Mouse (Mus musculus) liver, postnatal 0 days (tissue): Measurements from ENCODE around the gene Tctn1. TPM values are rescaled to one million over a fixed set of nuclear protein-coding genes. Genes with fewer than 3 reads are reported as not detected.

Source experiments
- ATAC-seq: fragments of 200-750 bp; cut with Nextera tagmentation; 2 replicates; pipeline ENCODE4 v1.8.0; 2017; ENCODE audit warnings: mild to moderate bottlenecking, moderate library complexity
- DNase-seq: peaks from one replicate; pipeline ENCODE4 v3.0.0-alpha.2; 2016
- H3K27ac ChIP-seq: fragments of 300-500 bp; sonication (generic); 2 replicates; pipeline ENCODE4 v1.5.1; 2014; ENCODE audit warnings: antibody characterized with exemption, moderate library complexity, mild to moderate bottlenecking, low read depth
- H3K27me3 ChIP-seq: fragments of 300-500 bp; sonication (generic); 2 replicates; pipeline ENCODE4 v1.6.1; 2014; ENCODE audit warnings: low read length, control low read depth, mixed read lengths; ENCODE audit not compliant: insufficient read depth
- H3K36me3 ChIP-seq: fragments of 300-500 bp; sonication (generic); replicated peaks from 2 replicates; pipeline ENCODE4 v1.6.1; 2014; ENCODE audit warnings: mild to moderate bottlenecking, control low read depth, low read length, moderate library complexity, mixed read lengths; ENCODE audit not compliant: insufficient read depth
- H3K4me1 ChIP-seq: fragments of 300-500 bp; sonication (generic); 2 replicates; pipeline ENCODE4 v1.6.1; 2014; ENCODE audit warnings: antibody characterized with exemption, mild to moderate bottlenecking, control low read depth; ENCODE audit not compliant: insufficient read depth
- H3K4me2 ChIP-seq: fragments of 300-500 bp; sonication (generic); 2 replicates; pipeline ENCODE4 v1.6.1; 2014; ENCODE audit warnings: low read depth, mild to moderate bottlenecking, low read length, moderate library complexity, mixed read lengths
- H3K4me3 ChIP-seq: fragments of 300-500 bp; sonication (generic); 2 replicates; pipeline ENCODE4 v1.5.1; 2014; ENCODE audit warnings: low read depth, low read length
- H3K9ac ChIP-seq: fragments of 300-500 bp; sonication (generic); replicated peaks from 2 replicates; pipeline ENCODE4 v1.6.1; 2014; ENCODE audit warnings: mild to moderate bottlenecking, moderate library complexity
- H3K9me3 ChIP-seq: fragments of 300-500 bp; sonication (generic); 2 replicates; pipeline ENCODE4 v1.6.1; 2016; ENCODE audit warnings: mild to moderate bottlenecking, control low read depth, low read length, mixed read lengths
- CTCF ChIP-seq: sonication (generic); IDR thresholded peaks from 2 replicates; pipeline ENCODE4 v1.5.1; 2016; ENCODE audit warnings: antibody characterized with exemption, low read depth
- EP300 ChIP-seq: IDR thresholded peaks from 2 replicates; pipeline ENCODE4 v1.6.1; 2016; ENCODE audit warnings: antibody characterized with exemption, low read depth, mild to moderate bottlenecking
- WGBS: fragments of 180-500 bp; shearing (Covaris S2); extraction: QIAGEN DNeasy Blood & Tissue Kit; methylation state at CpG from one replicate; pipeline ENCODE4 v1.1.7; 2014; ENCODE audit not compliant: insufficient replicate concordance; 5-methylcytosine and 5-hydroxymethylcytosine counted together
- polyA plus RNA-seq: library from polyadenylated mRNA; unstranded; fragments of >200 nt; fragmentation: Nextera tagmentation; extraction: Ambion mirVana; gene quantifications from 2 replicates; pipeline ENCODE4 v1.2.1, GENCODE M21; 2015

The Tctn1 gene
- polyA plus RNA-seq, 1 experiment from 2014 or later = 1.2 TPM

DNA sequence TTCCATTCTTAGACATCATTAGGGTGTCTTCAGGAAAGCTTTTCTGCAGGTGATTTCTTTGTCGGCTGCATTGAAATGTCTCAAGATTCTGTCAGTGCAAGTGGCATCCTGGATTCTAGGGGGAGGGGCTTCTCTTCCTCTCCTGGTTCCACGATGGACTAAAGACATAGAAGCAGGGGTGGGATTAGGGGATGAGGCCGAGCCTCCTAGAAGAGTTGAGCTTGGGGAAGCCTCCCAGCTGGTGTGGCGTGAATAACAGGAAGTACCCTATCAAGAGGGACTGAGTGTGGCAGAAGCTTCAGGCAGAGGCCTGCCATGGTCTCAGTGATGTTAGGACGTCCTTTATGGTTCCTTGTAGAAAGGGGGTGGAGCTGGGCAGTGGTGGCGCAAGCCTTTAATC is 32.8 kb downstream of the Tctn1 start:
- Histone ChIP-seq H3K9ac (no peak overlapping the region), H3K4me3 (no peak overlapping the region), H3K27ac (no peak overlapping the region), H3K36me3 (peaks cover 4% of the 10 kb centered on the region; the same call in 1 of the 2 replicates), H3K9me3 (peaks cover 2% of the 10 kb centered on the region; the same call in 1 of the 2 replicates), H3K4me1 (peaks cover 14% of the 10 kb centered on the region), H3K4me2 (no peak overlapping the region), H3K27me3 (no peaks in the 10 kb centered on the region)
- DNase-seq (no peak), ATAC-seq (no peak)
- WGBS = 34% methylated on average over 6 of the region's 6 CpGs
- TF ChIP-seq EP300 (no peak), CTCF (no peak)

DNA sequence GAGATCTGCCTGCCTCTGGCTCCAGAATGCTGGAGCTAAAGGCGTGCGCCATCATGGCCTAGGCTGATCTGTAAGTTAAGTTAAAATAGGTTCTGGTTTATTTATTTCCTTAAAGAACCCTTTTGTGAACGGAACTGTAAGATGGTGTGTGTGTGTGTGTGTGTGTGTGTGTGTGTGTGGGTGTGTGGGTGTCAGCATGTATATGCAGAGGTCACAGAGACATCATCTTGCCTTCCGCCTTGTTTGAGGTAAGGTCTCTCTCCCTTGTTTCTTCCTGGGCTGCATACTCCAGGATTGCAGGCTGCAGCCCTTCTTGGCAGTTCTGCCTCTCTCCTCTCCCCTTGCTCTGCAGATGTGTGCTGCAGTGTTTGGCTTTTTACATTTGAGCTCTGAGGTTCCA is 33.4 kb downstream of the Tctn1 start:
- WGBS = 74% methylated on average over 4 of the region's 4 CpGs
- peaks cover 10% of the 10 kb centered on the region for H3K4me1 ChIP-seq

DNA sequence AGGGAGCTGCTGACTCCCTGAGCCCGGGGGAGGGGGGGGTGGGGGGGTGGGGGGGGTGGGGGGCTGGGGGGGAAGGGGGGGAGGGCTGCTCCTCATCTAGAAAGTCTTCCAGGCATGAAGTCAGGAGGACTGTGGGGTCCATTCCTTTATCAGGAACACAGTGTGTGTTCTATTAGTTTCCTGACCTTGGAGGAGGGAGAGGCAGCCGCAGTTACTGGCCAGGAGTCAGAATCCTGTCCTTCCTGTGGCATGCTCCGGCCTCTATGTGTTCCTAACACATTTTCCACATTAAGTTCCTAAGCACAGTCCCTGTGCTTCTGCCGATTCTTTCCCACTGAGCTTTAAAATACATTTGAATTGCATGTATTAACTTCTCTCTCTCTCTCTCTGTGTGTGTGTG is 35.5 kb downstream of the Tctn1 start:
- peaks cover 3% of the 10 kb centered on the region for H3K4me1 ChIP-seq
- TF ChIP-seq CTCF (no peak), EP300 (no peak)
- no peak overlapping the region for H3K4me3 ChIP-seq
- H3K9me3 ChIP-seq = peaks cover 2% of the 10 kb centered on the region; the same call in 1 of the 2 replicates
- no peak overlapping the region for H3K9ac ChIP-seq
- 62% methylated on average over 4 of the region's 4 CpGs for WGBS
- H3K4me2 ChIP-seq = no peak overlapping the region
- DNase-seq = no peak
- H3K36me3 ChIP-seq = peaks cover 4% of the 10 kb centered on the region; the same call in 1 of the 2 replicates
- no peak for ATAC-seq
- H3K27ac ChIP-seq = no peak overlapping the region
- H3K27me3 ChIP-seq = no peaks in the 10 kb centered on the region

More for the DNA sequence above, 33.4 kb downstream of the Tctn1 start:
- no peak overlapping the region for H3K27ac ChIP-seq
- no peak overlapping the region for H3K4me3 ChIP-seq
- DNase-seq (no peak), ATAC-seq (no peak)
- peaks cover 2% of the 10 kb centered on the region; the same call in 1 of the 2 replicates for H3K9me3 ChIP-seq
- H3K27me3 ChIP-seq = no peaks in the 10 kb centered on the region
- peaks cover 4% of the 10 kb centered on the region; the same call in 1 of the 2 replicates for H3K36me3 ChIP-seq
- H3K9ac ChIP-seq = no peak overlapping the region
- H3K4me2 ChIP-seq = no peak overlapping the region
- TF ChIP-seq EP300 = no peak
- TF ChIP-seq CTCF = no peak

DNA sequence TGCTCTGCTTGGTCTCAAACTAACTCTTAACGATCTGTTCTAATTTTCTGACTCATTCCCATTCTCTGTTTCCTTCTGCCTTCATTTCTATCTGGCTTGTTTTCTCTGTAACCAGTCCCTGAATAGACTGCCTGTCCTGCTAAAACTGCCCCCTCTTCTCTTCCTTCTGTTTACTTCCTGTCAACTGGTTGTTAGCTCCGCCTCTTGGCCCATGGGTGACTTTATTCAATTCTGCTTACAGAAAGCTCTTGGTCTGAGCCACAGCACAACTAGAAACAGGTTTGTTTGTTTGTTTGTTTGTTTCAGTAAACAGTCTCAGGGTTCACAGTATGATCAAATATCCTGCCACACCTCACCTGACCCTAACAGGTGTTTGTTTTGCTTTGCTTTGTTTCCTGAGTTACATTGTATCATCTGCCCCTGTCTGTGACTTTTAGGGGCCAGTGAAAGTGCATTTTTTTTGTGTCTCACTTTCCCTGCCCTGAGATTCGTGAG is 35.9 kb downstream of the Tctn1 start:
- Histone ChIP-seq H3K9ac (no peak overlapping the region), H3K27ac (no peak overlapping the region), H3K4me1 (peaks cover 3% of the 10 kb centered on the region), H3K36me3 (peaks cover 4% of the 10 kb centered on the region; the same call in 1 of the 2 replicates), H3K4me3 (no peak overlapping the region), H3K4me2 (no peak overlapping the region), H3K9me3 (peaks cover 2% of the 10 kb centered on the region; the same call in 1 of the 2 replicates), H3K27me3 (no peaks in the 10 kb centered on the region)
- TF ChIP-seq EP300 = no peak
- TF ChIP-seq CTCF = no peak
- DNase-seq = no peak
- ATAC-seq = no peak
- WGBS = 71% methylated on average over 3 of the region's 3 CpGs

DNA sequence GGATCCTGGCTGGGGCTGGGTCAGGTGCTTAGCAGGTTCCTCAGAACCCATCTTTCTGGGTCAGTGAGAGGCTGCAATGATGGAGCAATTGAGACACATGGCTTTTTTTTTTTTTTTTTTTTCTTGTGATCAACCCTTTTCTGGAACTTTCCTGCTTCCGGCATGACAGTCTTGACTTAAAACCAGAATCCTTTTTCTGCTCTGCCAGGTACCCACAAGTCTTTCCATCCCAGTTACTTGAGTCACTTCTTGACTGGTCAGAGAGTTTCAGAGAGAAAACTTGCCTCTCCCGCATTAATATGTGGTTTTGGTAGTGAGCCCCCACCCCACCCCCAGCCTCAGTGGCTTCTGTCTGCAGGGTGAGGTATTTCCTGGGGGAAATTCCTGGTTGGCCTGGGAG is 40.0 kb downstream of the Tctn1 start:
- no peak overlapping the region for H3K27ac ChIP-seq
- peaks cover 2% of the 10 kb centered on the region; the same call in 1 of the 2 replicates for H3K9me3 ChIP-seq
- no peak overlapping the region for H3K4me2 ChIP-seq
- peaks cover 4% of the 10 kb centered on the region; the same call in 1 of the 2 replicates for H3K36me3 ChIP-seq
- no peak for DNase-seq
- no peaks in the 10 kb centered on the region for H3K27me3 ChIP-seq
- no peak for ATAC-seq
- TF ChIP-seq EP300 (no peak), CTCF (no peak)
- no peak overlapping the region for H3K4me3 ChIP-seq
- peaks cover 13% of the 10 kb centered on the region for H3K4me1 ChIP-seq
- H3K9ac ChIP-seq = no peak overlapping the region
- WGBS = 84% methylated on average over 2 of the region's 2 CpGs

DNA sequence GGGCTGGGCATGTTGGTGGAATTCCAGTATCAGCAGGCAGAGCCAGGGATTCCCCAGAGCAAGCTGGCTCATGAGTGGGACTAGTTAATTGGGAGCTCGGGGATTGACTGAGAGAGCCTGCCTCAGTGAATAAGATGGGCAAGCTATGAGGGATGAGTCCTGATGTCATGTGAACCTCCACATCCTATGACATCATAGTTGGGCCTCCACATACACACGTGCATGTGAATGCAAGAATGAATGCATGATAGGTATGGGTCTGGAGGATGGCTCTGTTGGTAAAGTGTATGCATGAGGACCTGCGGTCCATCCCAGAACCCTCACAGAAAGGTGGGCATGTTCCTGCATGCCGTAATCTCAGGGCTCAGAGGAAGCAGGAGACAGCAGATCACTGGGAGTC is 43.2 kb downstream of the Tctn1 start:
- TF ChIP-seq CTCF (no peak), EP300 (no peak)
- no peak overlapping the region for H3K9ac ChIP-seq
- H3K4me2 ChIP-seq = no peak overlapping the region
- H3K9me3 ChIP-seq = no peaks in the 10 kb centered on the region
- peaks cover 25% of the 10 kb centered on the region for H3K4me1 ChIP-seq
- H3K36me3 ChIP-seq = no peaks in the 10 kb centered on the region
- H3K27me3 ChIP-seq = no peaks in the 10 kb centered on the region
- ATAC-seq (no peak), DNase-seq (no peak)
- H3K27ac ChIP-seq = no peak overlapping the region
- H3K4me3 ChIP-seq = no peak overlapping the region
- WGBS = 77% methylated on average over 4 of the region's 4 CpGs
